Mouse (Mus musculus): ENCODE data around the gene Acap2.

GRCm38 (mm10) chr16:31165907-31166306 lies 35.1 kb downstream of the Acap2 start:
- TF ChIP-seq CTCF (IDR thresholded peaks at IDR 0.05; ENCODE audit: low read depth, low read length) (no peak), POLR2A (IDR thresholded peaks at IDR 0.05; ENCODE audit: borderline replicate concordance, low read depth, low read length) (no peak)

Data from bone marrow macrophage, adult 2 months (primary cell).